Mouse (Mus musculus) midbrain, embryonic 15.5 days (tissue): Measurements from ENCODE around the gene Slc2a1. TPM values are rescaled to one million over a fixed set of nuclear protein-coding genes. Genes with fewer than 3 reads are reported as not detected.

ENCODE experiments used
- ATAC-seq: fragments of 200-750 bp; cut with Nextera tagmentation; replicated peaks from 2 replicates; pipeline ENCODE4 v1.8.0; 2017; ENCODE audit warnings: moderate TSS enrichment
- H3K27ac ChIP-seq: fragments of 300-500 bp; sonication (generic); 2 replicates; pipeline ENCODE4 v1.5.1; 2015; ENCODE audit warnings: mild to moderate bottlenecking, inconsistent platforms
- H3K27me3 ChIP-seq: fragments of 300-500 bp; sonication (generic); replicated peaks from 2 replicates; pipeline ENCODE4 v1.6.1; 2015; ENCODE audit warnings: inconsistent platforms
- H3K36me3 ChIP-seq: fragments of 300-500 bp; sonication (generic); replicated peaks from 2 replicates; pipeline ENCODE4 v1.6.1; 2015; ENCODE audit warnings: inconsistent platforms
- H3K4me1 ChIP-seq: fragments of 300-500 bp; sonication (generic); 2 replicates; pipeline ENCODE4 v1.6.1; 2015; ENCODE audit warnings: inconsistent platforms
- H3K4me2 ChIP-seq: fragments of 300-500 bp; sonication (generic); 2 replicates; pipeline ENCODE4 v1.6.1; 2015; ENCODE audit warnings: inconsistent platforms, mild to moderate bottlenecking, moderate library complexity
- H3K4me3 ChIP-seq: fragments of 300-500 bp; sonication (generic); 2 replicates; pipeline ENCODE4 v1.5.1; 2015; ENCODE audit warnings: mild to moderate bottlenecking, inconsistent platforms
- H3K9ac ChIP-seq: fragments of 300-500 bp; sonication (generic); 2 replicates; pipeline ENCODE4 v1.6.1; 2015; ENCODE audit warnings: mild to moderate bottlenecking, inconsistent platforms
- H3K9me3 ChIP-seq: fragments of 300-500 bp; sonication (generic); 2 replicates; pipeline ENCODE4 v1.6.1; 2016; ENCODE audit warnings: inconsistent platforms
- WGBS: fragments of 180-500 bp; shearing (Covaris S2); methylation state at CpG from one replicate; pipeline ENCODE4 v1.1.7; 2015; ENCODE audit warnings: mixed read lengths; 5-methylcytosine and 5-hydroxymethylcytosine counted together
- polyA plus RNA-seq: library from polyadenylated mRNA; unstranded; fragments of >200 nt; fragmentation: Nextera tagmentation; extraction: Ambion mirVana; gene quantifications from 2 replicates; pipeline ENCODE4 v1.2.1, GENCODE M21; 2015

Gene Slc2a1
- polyA plus RNA-seq, result 96.1 and 97.6 TPM in 2 replicates

DNA sequence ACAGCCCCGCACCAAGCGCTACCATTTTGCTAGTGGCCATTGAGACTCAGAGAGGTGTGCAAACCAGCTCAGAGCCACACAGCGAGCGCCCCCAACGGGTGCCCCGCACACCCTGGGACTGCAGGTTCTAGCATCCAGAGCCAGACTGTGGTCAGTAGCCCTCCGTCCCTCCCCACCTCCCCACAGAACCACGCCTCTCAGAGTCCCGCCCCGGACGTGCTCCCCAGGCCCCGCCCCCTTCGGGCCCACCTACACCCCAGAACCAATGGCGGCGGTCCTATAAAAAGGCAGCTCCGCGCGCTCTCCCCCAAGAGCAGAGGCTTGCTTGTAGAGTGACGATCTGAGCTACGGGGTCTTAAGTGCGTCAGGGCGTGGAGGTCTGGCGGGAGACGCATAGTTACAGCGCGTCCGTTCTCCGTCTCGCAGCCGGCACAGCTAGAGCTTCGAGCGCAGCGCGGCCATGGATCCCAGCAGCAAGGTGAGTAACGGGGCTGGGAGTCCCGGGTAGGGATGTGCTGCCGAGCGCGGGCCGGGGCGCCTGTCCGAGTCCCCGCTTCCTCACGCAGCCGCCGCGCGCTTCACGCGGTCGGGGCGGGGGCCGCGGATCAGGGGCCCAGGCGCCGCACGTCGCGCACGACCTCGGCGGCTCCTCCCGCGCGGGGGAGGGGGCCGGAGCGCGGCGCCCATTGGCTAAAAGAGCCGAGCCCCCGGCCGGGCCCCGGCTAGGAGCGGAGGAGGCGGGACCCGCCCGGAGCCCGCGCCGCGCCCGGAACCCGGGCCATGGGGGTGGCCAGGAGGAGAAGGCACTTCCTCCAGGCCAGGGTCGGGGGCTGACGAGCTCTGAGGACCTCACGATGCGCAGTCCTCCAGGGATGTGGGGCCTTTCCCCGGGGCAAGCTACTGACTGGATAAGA, at the start of gene Slc2a1:
Slc2a1 (plus strand) TSS at position 217 of the 914 bp plus-strand sequence.
- no peaks in the 10 kb centered on the region for H3K9me3 ChIP-seq
- peak within 1 kb of the TSS; percentile 83 for H3K27ac ChIP-seq
- no peaks in the 10 kb centered on the region for H3K27me3 ChIP-seq
- H3K36me3 ChIP-seq, result no peaks in the 10 kb centered on the region
- peak within 1 kb of the TSS; percentile 61 for H3K9ac ChIP-seq
- H3K4me3 ChIP-seq, result peak within 1 kb of the TSS; percentile 57
- ATAC-seq, result peak; percentile 91
- H3K4me2 ChIP-seq, result peak within 1 kb of the TSS; percentile 71
- peaks cover 35% of the 10 kb centered on the region for H3K4me1 ChIP-seq
- under 1% methylated on average over 88 of the region's 88 CpGs for WGBS

GRCm38 (mm10) chr4:119066791-119067190, 41.7 kb upstream of the Slc2a1 start:
- no peaks in the 10 kb centered on the region for H3K36me3 ChIP-seq
- H3K4me2 ChIP-seq, result no peak overlapping the region
- no peaks in the 10 kb centered on the region for H3K9me3 ChIP-seq
- peaks cover 4% of the 10 kb centered on the region for H3K27me3 ChIP-seq
- WGBS, result 82% methylated on average over 3 of the region's 3 CpGs
- H3K9ac ChIP-seq, result no peak overlapping the region
- ATAC-seq, result no peak
- H3K4me3 ChIP-seq, result no peak overlapping the region
- H3K27ac ChIP-seq, result no peak overlapping the region
- H3K4me1 ChIP-seq, result peaks cover 11% of the 10 kb centered on the region

- whole genome bisulfite sequencing, result 92% methylated on average over 2 of the region's 2 CpGs
- H3K27me3 ChIP-seq, result peaks cover 8% of the 10 kb centered on the region
- H3K27ac ChIP-seq, result no peak overlapping the region
- H3K9ac ChIP-seq, result no peak overlapping the region
- H3K4me2 ChIP-seq, result no peak overlapping the region
- H3K4me3 ChIP-seq, result no peak overlapping the region
- no peaks in the 10 kb centered on the region for H3K9me3 ChIP-seq
- H3K36me3 ChIP-seq, result no peaks in the 10 kb centered on the region
- peaks cover 14% of the 10 kb centered on the region for H3K4me1 ChIP-seq
- ATAC-seq, result no peak
These were observed 41.3 kb upstream of the Slc2a1 start for GRCm38 (mm10) chr4:119067204-119067603.

GRCm38 (mm10) chr4:119068918-119069317, 39.6 kb upstream of the Slc2a1 start:
- 67% methylated on average over 6 of the region's 6 CpGs for WGBS
- no peak overlapping the region for H3K4me2 ChIP-seq
- peaks cover 18% of the 10 kb centered on the region for H3K27me3 ChIP-seq
- H3K4me1 ChIP-seq, result peaks cover 23% of the 10 kb centered on the region
- no peak overlapping the region for H3K4me3 ChIP-seq
- no peak for ATAC-seq
- H3K27ac ChIP-seq, result no peak overlapping the region
- no peaks in the 10 kb centered on the region for H3K9me3 ChIP-seq
- no peaks in the 10 kb centered on the region for H3K36me3 ChIP-seq
- no peak overlapping the region for H3K9ac ChIP-seq

- Histone ChIP-seq H3K27ac (no peak overlapping the region), H3K4me2 (no peak overlapping the region), H3K27me3 (peaks cover 18% of the 10 kb centered on the region), H3K9ac (no peak overlapping the region), H3K4me1 (peaks cover 23% of the 10 kb centered on the region), H3K4me3 (no peak overlapping the region), H3K36me3 (no peaks in the 10 kb centered on the region), H3K9me3 (no peaks in the 10 kb centered on the region)
- ATAC-seq, result no peak
- WGBS, result 20% methylated on average over 1 of the region's 1 CpGs
These were observed 38.3 kb upstream of the Slc2a1 start for GRCm38 (mm10) chr4:119070181-119070580.

DNA sequence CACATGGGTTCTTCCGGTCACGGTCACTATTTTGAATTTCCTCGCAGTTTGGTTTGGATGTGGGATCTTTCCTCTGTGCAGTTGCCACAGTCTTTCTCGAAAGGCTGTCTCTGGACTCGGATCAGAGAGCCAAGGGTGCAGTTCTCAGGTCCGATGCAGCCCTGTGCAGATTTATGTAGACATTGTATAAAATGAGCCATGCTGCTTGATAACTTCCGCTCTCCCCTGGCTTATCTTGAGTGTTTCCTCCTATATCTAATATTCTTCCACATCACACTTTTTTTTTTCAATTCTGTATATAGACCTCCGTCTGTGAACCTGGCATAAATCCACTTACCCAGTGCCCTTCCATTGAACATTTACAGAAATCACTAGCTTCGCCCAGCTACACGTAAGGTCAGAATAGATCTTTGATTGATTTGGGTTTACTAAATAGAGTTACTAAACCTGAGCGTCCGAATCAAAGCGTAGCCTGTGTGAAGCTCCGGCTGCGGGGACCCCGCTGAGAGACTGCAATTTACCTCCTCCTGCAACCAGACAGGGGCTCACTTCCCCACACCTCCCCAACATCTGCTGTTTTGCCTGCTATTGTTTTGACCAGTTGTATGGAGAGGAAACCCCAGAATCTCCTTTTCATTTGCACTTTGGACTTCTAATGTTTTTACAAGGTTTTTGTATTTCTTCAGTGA, 37.4 kb upstream of the Slc2a1 start:
- Histone ChIP-seq H3K9ac (no peak overlapping the region), H3K4me3 (no peak overlapping the region), H3K4me2 (peak overlapping the region; percentile 15), H3K27ac (no peak overlapping the region), H3K36me3 (no peaks in the 10 kb centered on the region), H3K4me1 (peaks cover 23% of the 10 kb centered on the region), H3K9me3 (no peaks in the 10 kb centered on the region), H3K27me3 (peaks cover 18% of the 10 kb centered on the region)
- WGBS, result 13% methylated on average over 16 of the region's 16 CpGs
- ATAC-seq, result no peak

- peaks cover 23% of the 10 kb centered on the region for H3K4me1 ChIP-seq
- H3K36me3 ChIP-seq, result no peaks in the 10 kb centered on the region
- no peak overlapping the region for H3K9ac ChIP-seq
- peak overlapping the region; percentile 15 for H3K4me2 ChIP-seq
- 9% methylated on average over 19 of the region's 19 CpGs for WGBS
- no peak overlapping the region for H3K27ac ChIP-seq
- 0 out of 2 replicates have a peak, but pooled peaks have one; percentile 30 for ATAC-seq
- peaks cover 18% of the 10 kb centered on the region for H3K27me3 ChIP-seq
- H3K4me3 ChIP-seq, result no peak overlapping the region
- H3K9me3 ChIP-seq, result no peaks in the 10 kb centered on the region
These were observed 36.7 kb upstream of the Slc2a1 start for GRCm38 (mm10) chr4:119071648-119072362.

DNA sequence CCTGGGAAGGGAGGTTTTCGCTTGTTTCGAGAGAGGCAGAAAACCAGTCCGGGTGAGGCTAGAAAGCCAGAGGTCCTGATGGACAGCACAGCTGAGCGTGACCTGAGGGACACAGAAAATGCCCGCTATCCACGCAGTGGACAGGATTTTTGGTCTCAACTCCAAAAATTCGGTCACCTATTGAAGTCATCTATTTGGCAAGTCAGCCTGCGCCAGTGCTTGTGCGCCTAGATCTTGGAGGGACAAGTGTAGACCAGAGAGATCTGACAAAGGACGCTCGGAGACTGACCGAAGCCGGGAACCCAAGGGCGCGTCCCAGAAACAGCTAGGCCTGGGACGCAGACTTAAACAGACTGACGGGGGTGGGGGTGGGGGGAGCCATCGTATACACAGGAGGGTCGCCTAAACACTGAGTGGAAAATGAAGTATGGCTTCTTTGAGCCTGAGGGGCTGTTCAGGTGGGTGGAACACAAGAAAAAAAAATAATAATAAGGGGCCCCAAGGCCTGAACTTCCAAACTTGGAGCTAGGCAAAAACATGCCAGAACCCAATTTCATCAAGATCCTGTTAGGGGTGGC, 36.1 kb upstream of the Slc2a1 start:
- WGBS, result 20% methylated on average over 19 of the region's 19 CpGs
- Histone ChIP-seq H3K27ac (no peak overlapping the region), H3K9ac (no peak overlapping the region), H3K36me3 (no peaks in the 10 kb centered on the region), H3K4me2 (peak overlapping the region; percentile 43), H3K27me3 (peaks cover 18% of the 10 kb centered on the region), H3K4me1 (peaks cover 23% of the 10 kb centered on the region), H3K4me3 (peak overlapping the region; percentile 8; the same call in 1 of the 2 replicates), H3K9me3 (no peaks in the 10 kb centered on the region)
- ATAC-seq, result peak; percentile 19; the same call in 1 of the 2 replicates

- Histone ChIP-seq H3K4me3 (peak overlapping the region; percentile 8; the same call in 1 of the 2 replicates), H3K27ac (no peak overlapping the region), H3K36me3 (no peaks in the 10 kb centered on the region), H3K27me3 (peaks cover 18% of the 10 kb centered on the region), H3K9me3 (no peaks in the 10 kb centered on the region), H3K9ac (no peak overlapping the region), H3K4me2 (peak overlapping the region; percentile 43), H3K4me1 (peaks cover 23% of the 10 kb centered on the region)
- ATAC-seq, result peak; percentile 52; the same call in 1 of the 2 replicates
- 6% methylated on average over 24 of the region's 28 CpGs for WGBS
These were observed 35.5 kb upstream of the Slc2a1 start for GRCm38 (mm10) chr4:119072941-119073451.

- no peak overlapping the region for H3K4me3 ChIP-seq
- H3K9me3 ChIP-seq, result no peaks in the 10 kb centered on the region
- H3K9ac ChIP-seq, result no peak overlapping the region
- peaks cover 18% of the 10 kb centered on the region for H3K27me3 ChIP-seq
- H3K4me1 ChIP-seq, result peaks cover 23% of the 10 kb centered on the region
- 39% methylated on average over 2 of the region's 2 CpGs for WGBS
- H3K27ac ChIP-seq, result no peak overlapping the region
- H3K36me3 ChIP-seq, result no peaks in the 10 kb centered on the region
- no peak overlapping the region for H3K4me2 ChIP-seq
- no peak for ATAC-seq
These were observed 34.9 kb upstream of the Slc2a1 start for GRCm38 (mm10) chr4:119073626-119074025.

- 32% methylated on average over 6 of the region's 6 CpGs for WGBS
- Histone ChIP-seq H3K9ac (no peak overlapping the region), H3K36me3 (no peaks in the 10 kb centered on the region), H3K9me3 (no peaks in the 10 kb centered on the region), H3K27me3 (peaks cover 18% of the 10 kb centered on the region), H3K4me2 (no peak overlapping the region), H3K27ac (no peak overlapping the region), H3K4me3 (no peak overlapping the region), H3K4me1 (peaks cover 23% of the 10 kb centered on the region)
- ATAC-seq, result no peak
These were observed 33.9 kb upstream of the Slc2a1 start for GRCm38 (mm10) chr4:119074596-119074995.
